Mouse (Mus musculus): ENCODE data around the gene Hapln3. TPM values are rescaled to one million over a fixed set of nuclear protein-coding genes. Genes with fewer than 3 reads are reported as not detected.

Gene Hapln3
- polyA plus RNA-seq, 1 experiment from 2014 or later = 0.62 TPM

- Histone ChIP-seq H3K36me3 (ENCODE audit: control insufficient read depth, insufficient read depth, low read length) (peaks cover 18% of the 10 kb centered on the region), H3K4me1 (replicated peaks; ENCODE audit: control insufficient read depth, insufficient read depth) (no peaks in the 10 kb centered on the region), H3K27ac (replicated peaks) (no peak overlapping the region), H3K9ac (ENCODE audit: low read length) (no peak overlapping the region), H3K27me3 (ENCODE audit: control insufficient read depth, insufficient read depth, low read length) (no peaks in the 10 kb centered on the region), H3K9me3 (ENCODE audit: control insufficient read depth, low read length) (no peaks in the 10 kb centered on the region), H3K4me2 (replicated peaks; ENCODE audit: low read depth) (no peak overlapping the region), H3K4me3 (ENCODE audit: low read depth, low read length) (no peak overlapping the region)
- TF ChIP-seq EP300 (optimal IDR thresholded peaks at IDR 0.05) (no peak), CTCF (IDR thresholded peaks at IDR 0.05; ENCODE audit: low read depth) (no peak)
- ATAC-seq (ENCODE audit: low FRiP score, low TSS enrichment) (no peak), DNase-seq (ENCODE audit: low spot score) (no peak)
- WGBS = 70% methylated on average over 6 of the region's 6 CpGs
Observed at GRCm38 (mm10) chr7:79139328-79139824, 8.6 kb upstream of the Hapln3 start.

DNA sequence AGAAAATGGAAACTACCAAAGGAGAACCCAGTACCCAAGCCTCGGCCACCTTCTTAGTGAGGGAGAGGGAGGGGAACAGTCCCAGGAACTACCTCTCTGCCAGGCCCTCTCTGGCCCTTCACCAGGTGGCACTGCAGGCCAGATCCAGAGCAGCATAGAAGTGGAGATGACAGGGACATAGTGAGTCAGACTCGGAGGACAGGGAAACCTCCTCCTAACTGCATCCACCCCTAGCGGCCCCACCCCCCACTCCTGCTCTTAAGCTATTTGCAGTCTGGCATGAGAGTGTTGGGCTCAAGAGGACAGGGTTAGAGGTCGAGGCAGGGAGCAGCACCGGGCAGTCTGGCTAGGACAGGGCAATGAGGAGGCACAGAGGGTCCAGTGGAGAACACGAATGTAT, 2.6 kb upstream of the Hapln3 start:
- no peak for DNase-seq (ENCODE audit: low spot score)
- no peaks in the 10 kb centered on the region for H3K4me1 ChIP-seq (replicated peaks; ENCODE audit: control insufficient read depth, insufficient read depth)
- WGBS = 34% methylated on average over 6 of the region's 6 CpGs
- no peak overlapping the region for H3K4me2 ChIP-seq (replicated peaks; ENCODE audit: low read depth)
- H3K4me3 ChIP-seq (ENCODE audit: low read depth, low read length) = no peak overlapping the region
- no peak overlapping the region for H3K9ac ChIP-seq (ENCODE audit: low read length)
- TF ChIP-seq CTCF (IDR thresholded peaks at IDR 0.05; ENCODE audit: low read depth) (peak; percentile 59), EP300 (optimal IDR thresholded peaks at IDR 0.05) (no peak)
- H3K27me3 ChIP-seq (ENCODE audit: control insufficient read depth, insufficient read depth, low read length) = no peaks in the 10 kb centered on the region
- no peak overlapping the region for H3K27ac ChIP-seq (replicated peaks)
- no peaks in the 10 kb centered on the region for H3K9me3 ChIP-seq (ENCODE audit: control insufficient read depth, low read length)
- ATAC-seq (ENCODE audit: low FRiP score, low TSS enrichment) = peak; percentile 43; the same call in 1 of the 2 replicates
- peaks cover 8% of the 10 kb centered on the region for H3K36me3 ChIP-seq (ENCODE audit: control insufficient read depth, insufficient read depth, low read length)

- ATAC-seq (ENCODE audit: low FRiP score, low TSS enrichment) = no peak
- DNase-seq (ENCODE audit: low spot score) = no peak
- Histone ChIP-seq H3K4me2 (replicated peaks; ENCODE audit: low read depth) (peak overlapping the region; percentile 52), H3K4me3 (ENCODE audit: low read depth, low read length) (peak overlapping the region; percentile 18), H3K9ac (ENCODE audit: low read length) (peak overlapping the region; percentile 38; the same call in 1 of the 2 replicates), H3K4me1 (replicated peaks; ENCODE audit: control insufficient read depth, insufficient read depth) (no peaks in the 10 kb centered on the region), H3K27ac (replicated peaks) (no peak overlapping the region), H3K9me3 (ENCODE audit: control insufficient read depth, low read length) (no peaks in the 10 kb centered on the region), H3K36me3 (ENCODE audit: control insufficient read depth, insufficient read depth, low read length) (peaks cover 5% of the 10 kb centered on the region; the same call in 1 of the 2 replicates), H3K27me3 (ENCODE audit: control insufficient read depth, insufficient read depth, low read length) (no peaks in the 10 kb centered on the region)
- 16% methylated on average over 13 of the region's 13 CpGs for WGBS
- TF ChIP-seq CTCF (IDR thresholded peaks at IDR 0.05; ENCODE audit: low read depth) (no peak), EP300 (optimal IDR thresholded peaks at IDR 0.05) (no peak)
Observed at GRCm38 (mm10) chr7:79130385-79130784, 433 bp downstream of the Hapln3 start.

DNA sequence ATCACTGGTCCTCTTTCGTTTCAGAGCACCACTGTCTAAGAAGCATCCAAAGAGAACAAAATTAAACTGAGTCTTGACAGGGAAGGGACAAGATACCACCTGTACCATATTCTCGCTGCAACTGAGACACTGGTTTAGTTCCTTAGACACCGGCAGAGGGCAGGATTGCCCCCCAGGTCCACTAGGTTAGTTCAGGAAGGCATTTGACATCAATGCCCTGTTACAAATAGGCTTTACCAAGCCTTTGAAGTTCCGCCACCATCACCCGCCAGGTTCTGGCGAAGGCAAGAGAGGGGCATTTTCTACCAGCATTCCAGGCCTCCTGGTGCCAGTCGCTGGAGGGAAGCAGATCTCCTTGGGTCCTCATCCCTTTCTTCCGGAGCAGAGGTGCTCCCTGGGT, 935 bp downstream of the Hapln3 start:
- no peaks in the 10 kb centered on the region for H3K27me3 ChIP-seq (ENCODE audit: control insufficient read depth, insufficient read depth, low read length)
- peaks cover 5% of the 10 kb centered on the region; the same call in 1 of the 2 replicates for H3K36me3 ChIP-seq (ENCODE audit: control insufficient read depth, insufficient read depth, low read length)
- no peak overlapping the region for H3K27ac ChIP-seq (replicated peaks)
- no peaks in the 10 kb centered on the region for H3K9me3 ChIP-seq (ENCODE audit: control insufficient read depth, low read length)
- no peaks in the 10 kb centered on the region for H3K4me1 ChIP-seq (replicated peaks; ENCODE audit: control insufficient read depth, insufficient read depth)
- H3K4me3 ChIP-seq (ENCODE audit: low read depth, low read length) = no peak overlapping the region
- TF ChIP-seq CTCF (IDR thresholded peaks at IDR 0.05; ENCODE audit: low read depth) (peak; percentile 58), EP300 (optimal IDR thresholded peaks at IDR 0.05) (no peak)
- ATAC-seq (ENCODE audit: low FRiP score, low TSS enrichment) (no peak), DNase-seq (ENCODE audit: low spot score) (no peak)
- H3K4me2 ChIP-seq (replicated peaks; ENCODE audit: low read depth) = no peak overlapping the region
- WGBS = 28% methylated on average over 8 of the region's 8 CpGs
- no peak overlapping the region for H3K9ac ChIP-seq (ENCODE audit: low read length)

GRCm38 (mm10) chr7:79123465-79123864, 7.4 kb downstream of the Hapln3 start:
- Histone ChIP-seq H3K9me3 (ENCODE audit: control insufficient read depth, low read length) (no peaks in the 10 kb centered on the region), H3K36me3 (ENCODE audit: control insufficient read depth, insufficient read depth, low read length) (no peaks in the 10 kb centered on the region), H3K27ac (replicated peaks) (no peak overlapping the region), H3K4me2 (replicated peaks; ENCODE audit: low read depth) (no peak overlapping the region), H3K27me3 (ENCODE audit: control insufficient read depth, insufficient read depth, low read length) (no peaks in the 10 kb centered on the region), H3K4me3 (ENCODE audit: low read depth, low read length) (no peak overlapping the region), H3K9ac (ENCODE audit: low read length) (no peak overlapping the region), H3K4me1 (replicated peaks; ENCODE audit: control insufficient read depth, insufficient read depth) (no peaks in the 10 kb centered on the region)
- ATAC-seq (ENCODE audit: low FRiP score, low TSS enrichment) = no peak
- no peak for TF ChIP-seq CTCF (IDR thresholded peaks at IDR 0.05; ENCODE audit: low read depth)
- TF ChIP-seq EP300 (optimal IDR thresholded peaks at IDR 0.05) = no peak
- WGBS = 67% methylated on average over 5 of the region's 5 CpGs
- no peak for DNase-seq (ENCODE audit: low spot score)

- no peak overlapping the region for H3K4me2 ChIP-seq (replicated peaks; ENCODE audit: low read depth)
- DNase-seq (ENCODE audit: low spot score) (no peak), ATAC-seq (ENCODE audit: low FRiP score, low TSS enrichment) (no peak)
- no peaks in the 10 kb centered on the region for H3K27me3 ChIP-seq (ENCODE audit: control insufficient read depth, insufficient read depth, low read length)
- no peaks in the 10 kb centered on the region for H3K4me1 ChIP-seq (replicated peaks; ENCODE audit: control insufficient read depth, insufficient read depth)
- no peaks in the 10 kb centered on the region for H3K9me3 ChIP-seq (ENCODE audit: control insufficient read depth, low read length)
- H3K27ac ChIP-seq (replicated peaks) = no peak overlapping the region
- no peak overlapping the region for H3K4me3 ChIP-seq (ENCODE audit: low read depth, low read length)
- no peak overlapping the region for H3K9ac ChIP-seq (ENCODE audit: low read length)
- no peaks in the 10 kb centered on the region for H3K36me3 ChIP-seq (ENCODE audit: control insufficient read depth, insufficient read depth, low read length)
- WGBS = 47% methylated on average over 4 of the region's 4 CpGs
- no peak for TF ChIP-seq EP300 (optimal IDR thresholded peaks at IDR 0.05)
- no peak for TF ChIP-seq CTCF (IDR thresholded peaks at IDR 0.05; ENCODE audit: low read depth)
Observed at GRCm38 (mm10) chr7:79113848-79114247, 17.0 kb downstream of the Hapln3 start.

All from stomach, postnatal 0 days (tissue).